Mouse (Mus musculus) forebrain, embryonic 11.5 days (tissue): ENCODE measurements at regions not wholly inside any gene's neighbourhood (a gene's known extent, or its start where the extent isn't known, plus 50 kb on each side); places are given as distances from the start of the nearest gene placed in this dataset.

Experiments
- ATAC-seq: fragments of 200-750 bp; cut with Nextera tagmentation; replicated peaks from 2 replicates; pipeline ENCODE4 v1.8.0; 2017; ENCODE audit warnings: moderate TSS enrichment; ENCODE audit not compliant: low FRiP score
- DNase-seq: peaks from one replicate; pipeline ENCODE4 v3.0.0-alpha.2; 2017; ENCODE audit warnings: low spot score
- H3K27ac ChIP-seq: fragments of 300-500 bp; sonication (generic); 2 replicates; pipeline ENCODE4 v1.5.1; 2014; ENCODE audit warnings: low read depth, low read length
- H3K27me3 ChIP-seq: fragments of 300-500 bp; sonication (generic); 2 replicates; pipeline ENCODE4 v1.6.1; 2014; ENCODE audit warnings: mild to moderate bottlenecking, low read length, mixed read lengths; ENCODE audit not compliant: control insufficient read depth, insufficient read depth
- H3K36me3 ChIP-seq: fragments of 300-500 bp; sonication (generic); 2 replicates; pipeline ENCODE4 v1.6.1; 2014; ENCODE audit warnings: mild to moderate bottlenecking, low read length, moderate library complexity, mixed read lengths; ENCODE audit not compliant: control insufficient read depth, insufficient read depth
- H3K4me1 ChIP-seq: fragments of 300-500 bp; sonication (generic); replicated peaks from 2 replicates; pipeline ENCODE4 v1.6.1; 2014; ENCODE audit warnings: low read length, mixed read lengths; ENCODE audit not compliant: control insufficient read depth, insufficient read depth
- H3K4me2 ChIP-seq: fragments of 300-500 bp; sonication (generic); 2 replicates; pipeline ENCODE4 v1.6.1; 2014; ENCODE audit warnings: low read depth, mild to moderate bottlenecking, low read length, moderate library complexity, mixed read lengths; ENCODE audit not compliant: severe bottlenecking
- H3K4me3 ChIP-seq: fragments of 300-500 bp; sonication (generic); 2 replicates; pipeline ENCODE4 v1.5.1; 2014; ENCODE audit warnings: low read depth, low read length
- H3K9ac ChIP-seq: fragments of 300-500 bp; sonication (generic); 2 replicates; pipeline ENCODE4 v1.6.1; 2014; ENCODE audit warnings: low read length
- H3K9me3 ChIP-seq: fragments of 300-500 bp; sonication (generic); 2 replicates; pipeline ENCODE4 v1.6.1; 2016; ENCODE audit warnings: low read length, mixed read lengths; ENCODE audit not compliant: control insufficient read depth
- WGBS: fragments of 180-500 bp; shearing (Covaris S2); extraction: QIAGEN DNeasy Blood & Tissue Kit; methylation state at CpG from one replicate; pipeline ENCODE4 v1.1.7; 2014; 5-methylcytosine and 5-hydroxymethylcytosine counted together

DNA sequence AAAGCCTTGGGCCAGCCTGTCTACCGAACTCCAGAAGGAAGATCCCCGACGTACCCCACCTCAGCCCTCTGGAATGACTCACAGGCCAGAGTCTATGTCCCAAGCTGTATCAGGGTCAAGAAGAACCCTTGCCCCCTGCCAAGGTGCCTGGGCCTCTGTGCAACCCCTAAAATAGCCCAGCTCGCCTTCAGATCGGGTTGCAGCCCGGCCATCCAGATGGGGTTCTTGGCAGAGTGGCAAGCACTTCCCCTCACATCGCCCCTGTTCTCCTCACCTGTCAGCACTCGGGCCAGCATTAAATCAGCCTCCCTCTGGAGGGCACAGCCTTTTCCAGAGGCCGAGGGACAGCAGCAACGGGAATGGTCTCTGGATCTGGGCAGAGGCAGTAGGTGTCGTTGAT, 83.2 kb upstream of the Wnt4 start:
- no peak overlapping the region for H3K4me3 ChIP-seq
- no peak for DNase-seq
- 87% methylated on average over 11 of the region's 11 CpGs for WGBS
- H3K36me3 ChIP-seq = no peaks in the 10 kb centered on the region
- H3K9me3 ChIP-seq = no peaks in the 10 kb centered on the region
- no peak overlapping the region for H3K4me2 ChIP-seq
- H3K9ac ChIP-seq = no peak overlapping the region
- H3K27me3 ChIP-seq = no peaks in the 10 kb centered on the region
- H3K27ac ChIP-seq = no peak overlapping the region
- no peak for ATAC-seq
- 0 out of 2 replicates have a peak, but pooled peaks cover 3% of the 10 kb centered on the region for H3K4me1 ChIP-seq

DNA sequence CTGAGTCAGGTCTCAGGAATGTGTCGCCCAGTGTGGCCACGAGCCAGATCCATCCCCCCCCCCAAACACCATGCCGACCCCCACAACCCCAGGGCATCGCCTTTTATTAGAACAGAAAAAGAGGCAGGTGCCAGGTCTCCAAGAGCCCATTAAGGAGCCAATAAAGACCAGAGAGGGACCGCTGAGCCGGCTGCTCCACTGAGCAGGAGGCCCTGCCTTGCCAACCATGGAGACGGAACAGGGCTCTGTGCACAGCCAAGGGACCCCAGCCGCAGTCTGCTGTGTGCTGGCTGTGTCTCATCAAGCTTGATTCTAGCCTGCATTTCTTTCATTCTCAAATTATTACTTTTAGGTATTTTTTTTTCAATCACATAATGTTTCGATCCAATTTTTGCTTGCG, 86.7 kb upstream of the Wnt4 start:
- Histone ChIP-seq H3K4me1 (no peaks in the 10 kb centered on the region), H3K27me3 (no peaks in the 10 kb centered on the region), H3K36me3 (no peaks in the 10 kb centered on the region), H3K4me2 (no peak overlapping the region), H3K27ac (no peak overlapping the region), H3K9me3 (no peaks in the 10 kb centered on the region), H3K4me3 (no peak overlapping the region), H3K9ac (no peak overlapping the region)
- DNase-seq = no peak
- ATAC-seq = no peak
- 77% methylated on average over 10 of the region's 10 CpGs for WGBS

DNA sequence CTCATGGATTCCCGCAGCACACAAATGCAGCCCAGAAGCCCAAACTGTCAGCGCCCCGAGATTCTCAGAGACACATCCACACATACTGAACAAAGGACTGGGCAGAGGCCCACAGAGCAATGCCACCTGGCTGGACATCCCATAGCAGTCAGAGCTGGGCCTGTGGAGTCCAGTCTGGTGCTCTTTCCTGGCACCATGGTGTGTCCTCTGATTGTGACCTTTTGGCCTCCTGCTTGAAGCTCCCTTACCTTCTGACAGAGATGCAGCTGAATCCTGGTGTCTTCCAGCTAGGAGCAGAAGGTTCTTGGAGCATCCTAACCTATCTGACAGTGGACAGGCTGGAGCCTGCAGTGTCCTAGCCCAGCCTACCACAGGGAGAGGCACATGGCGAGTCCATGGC, 87.5 kb upstream of the Wnt4 start:
- no peak overlapping the region for H3K9ac ChIP-seq
- no peak for ATAC-seq
- no peak for DNase-seq
- no peaks in the 10 kb centered on the region for H3K36me3 ChIP-seq
- H3K4me3 ChIP-seq = no peak overlapping the region
- H3K4me1 ChIP-seq = no peaks in the 10 kb centered on the region
- 89% methylated on average over 4 of the region's 4 CpGs for WGBS
- no peak overlapping the region for H3K4me2 ChIP-seq
- no peak overlapping the region for H3K27ac ChIP-seq
- no peaks in the 10 kb centered on the region for H3K9me3 ChIP-seq
- no peaks in the 10 kb centered on the region for H3K27me3 ChIP-seq

DNA sequence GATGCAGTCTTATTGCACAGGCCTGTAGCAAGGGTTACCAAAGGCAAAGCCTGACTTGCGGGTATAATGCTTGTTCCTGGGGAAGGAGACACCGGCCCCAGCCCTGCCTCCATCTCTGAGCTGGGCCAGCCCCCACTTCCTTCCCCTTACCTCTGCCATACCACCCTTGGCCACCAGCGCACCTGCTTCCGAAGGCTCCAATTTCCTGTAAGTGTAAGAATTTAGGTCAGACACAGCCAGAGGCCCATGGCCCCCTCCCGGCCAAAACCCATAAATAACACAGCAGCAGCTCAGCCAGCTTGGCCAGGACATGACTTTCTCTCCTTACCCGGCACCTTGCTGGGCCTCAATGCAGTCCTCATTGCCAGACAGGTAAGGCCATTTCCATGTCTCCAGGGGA, 88.2 kb upstream of the Wnt4 start:
- no peak for ATAC-seq
- H3K4me1 ChIP-seq = no peaks in the 10 kb centered on the region
- no peak overlapping the region for H3K4me3 ChIP-seq
- 69% methylated on average over 6 of the region's 6 CpGs for WGBS
- no peaks in the 10 kb centered on the region for H3K36me3 ChIP-seq
- no peaks in the 10 kb centered on the region for H3K27me3 ChIP-seq
- DNase-seq = no peak
- H3K9me3 ChIP-seq = no peaks in the 10 kb centered on the region
- no peak overlapping the region for H3K4me2 ChIP-seq
- H3K9ac ChIP-seq = no peak overlapping the region
- no peak overlapping the region for H3K27ac ChIP-seq

DNA sequence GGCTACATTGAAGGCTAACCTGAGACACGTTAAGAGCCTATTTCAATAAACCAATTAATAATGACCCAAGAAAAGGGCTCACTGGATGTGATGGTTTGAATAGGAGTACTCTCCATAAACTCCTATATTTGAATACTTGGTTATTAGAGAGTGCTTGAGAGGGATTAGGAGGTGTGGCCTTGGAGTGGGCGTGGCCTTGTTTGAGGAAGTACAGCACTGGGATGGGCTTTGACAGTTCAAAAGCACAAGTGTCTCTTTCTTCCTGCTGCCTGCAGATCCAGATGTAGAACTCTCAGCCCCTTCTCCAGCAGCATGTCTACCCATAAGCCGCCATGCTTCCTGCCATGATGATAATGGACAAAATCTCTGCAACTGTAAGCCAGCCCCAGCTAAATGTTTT, 89.7 kb upstream of the Wnt4 start:
- H3K27ac ChIP-seq = no peak overlapping the region
- no peak overlapping the region for H3K4me3 ChIP-seq
- no peaks in the 10 kb centered on the region for H3K36me3 ChIP-seq
- H3K4me1 ChIP-seq = no peaks in the 10 kb centered on the region
- DNase-seq (no peak), ATAC-seq (no peak)
- no peak overlapping the region for H3K9ac ChIP-seq
- no peaks in the 10 kb centered on the region for H3K27me3 ChIP-seq
- H3K4me2 ChIP-seq = no peak overlapping the region
- no peaks in the 10 kb centered on the region for H3K9me3 ChIP-seq
- WGBS = 70% methylated on average over 3 of the region's 3 CpGs

DNA sequence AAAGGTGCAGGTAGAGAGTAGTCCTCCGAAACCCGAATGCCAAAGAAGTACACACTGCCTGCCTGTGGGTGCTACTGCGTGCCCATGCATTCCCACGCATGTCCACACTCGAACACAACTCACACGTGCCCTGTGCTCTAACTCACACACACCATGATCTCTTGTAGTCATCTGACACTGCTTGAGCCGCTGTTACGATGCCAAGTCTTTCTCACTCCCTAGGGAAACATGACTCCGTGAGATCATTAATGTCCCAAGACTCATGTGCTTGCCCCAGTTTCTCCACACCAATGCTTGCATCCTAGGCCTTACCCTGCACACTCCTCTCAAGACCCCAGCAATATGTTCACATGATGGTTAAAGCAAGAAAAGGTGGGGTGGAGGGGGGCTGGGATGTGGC, 90.2 kb upstream of the Wnt4 start:
- Histone ChIP-seq H3K4me2 (no peak overlapping the region), H3K27me3 (no peaks in the 10 kb centered on the region), H3K27ac (no peak overlapping the region), H3K4me1 (no peaks in the 10 kb centered on the region), H3K9ac (no peak overlapping the region), H3K4me3 (no peak overlapping the region), H3K36me3 (no peaks in the 10 kb centered on the region), H3K9me3 (no peaks in the 10 kb centered on the region)
- no peak for DNase-seq
- no peak for ATAC-seq
- 93% methylated on average over 9 of the region's 9 CpGs for WGBS

DNA sequence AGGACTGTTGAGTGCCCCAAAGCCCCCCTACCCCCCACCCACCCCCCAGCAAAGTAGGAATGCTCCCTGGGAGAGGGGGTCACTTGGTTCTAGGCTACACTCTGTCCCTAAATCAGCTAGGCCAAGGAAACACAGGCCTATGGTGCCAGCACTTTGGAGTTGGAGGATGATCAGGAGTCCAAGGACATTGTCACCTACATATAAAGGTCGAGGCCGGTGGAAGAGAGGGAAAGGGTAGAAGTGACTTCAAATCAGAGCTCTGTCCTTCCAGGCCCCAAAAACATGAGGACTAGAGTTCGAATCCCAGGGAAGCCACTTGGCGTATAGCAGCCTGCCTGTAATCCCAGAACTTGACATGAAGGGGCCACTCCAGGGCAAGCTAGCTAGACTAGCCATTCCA, 92.3 kb upstream of the Wnt4 start:
- Histone ChIP-seq H3K36me3 (no peaks in the 10 kb centered on the region), H3K4me3 (no peak overlapping the region), H3K27me3 (no peaks in the 10 kb centered on the region), H3K9ac (no peak overlapping the region), H3K4me1 (no peaks in the 10 kb centered on the region), H3K9me3 (no peaks in the 10 kb centered on the region), H3K27ac (no peak overlapping the region), H3K4me2 (no peak overlapping the region)
- WGBS = 80% methylated on average over 4 of the region's 4 CpGs
- DNase-seq (no peak), ATAC-seq (no peak)

DNA sequence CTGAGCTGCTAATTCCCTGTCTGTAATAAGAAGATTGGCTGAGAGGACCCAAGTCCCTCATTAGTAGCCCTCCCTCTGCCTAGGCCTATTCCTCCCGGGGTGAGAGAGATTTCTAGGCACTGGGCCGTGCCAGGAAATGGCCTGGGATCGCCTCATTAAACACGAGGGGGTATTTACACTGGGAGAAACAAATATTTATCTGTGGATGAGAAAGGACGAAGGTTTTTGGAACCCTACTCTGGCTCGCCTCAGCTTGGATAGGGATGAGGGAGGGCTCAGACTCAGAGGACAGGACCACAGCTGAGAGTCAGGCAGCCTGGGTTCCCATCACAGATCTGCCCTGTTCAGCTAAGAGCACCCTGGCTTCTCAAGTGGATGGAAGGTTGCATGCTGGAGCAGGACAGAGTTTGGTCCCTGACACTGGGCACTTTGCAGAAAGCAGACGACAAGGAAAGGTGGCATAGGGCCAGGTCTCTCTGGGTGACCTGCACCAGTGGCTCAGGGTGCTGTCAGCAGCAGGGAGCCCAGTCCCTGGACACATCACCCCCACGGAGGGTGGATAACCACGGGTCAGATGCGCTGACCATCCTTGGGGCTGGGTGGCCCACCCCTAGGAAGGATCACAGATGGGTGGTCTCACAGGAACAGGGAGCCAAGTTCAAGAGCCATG, 94.0 kb upstream of the Wnt4 start:
- H3K4me1 ChIP-seq = no peaks in the 10 kb centered on the region
- H3K27me3 ChIP-seq = no peaks in the 10 kb centered on the region
- DNase-seq (no peak), ATAC-seq (no peak)
- no peaks in the 10 kb centered on the region for H3K9me3 ChIP-seq
- H3K9ac ChIP-seq = no peak overlapping the region
- H3K4me2 ChIP-seq = no peak overlapping the region
- WGBS = 60% methylated on average over 10 of the region's 10 CpGs
- H3K36me3 ChIP-seq = no peaks in the 10 kb centered on the region
- H3K27ac ChIP-seq = no peak overlapping the region
- H3K4me3 ChIP-seq = no peak overlapping the region

DNA sequence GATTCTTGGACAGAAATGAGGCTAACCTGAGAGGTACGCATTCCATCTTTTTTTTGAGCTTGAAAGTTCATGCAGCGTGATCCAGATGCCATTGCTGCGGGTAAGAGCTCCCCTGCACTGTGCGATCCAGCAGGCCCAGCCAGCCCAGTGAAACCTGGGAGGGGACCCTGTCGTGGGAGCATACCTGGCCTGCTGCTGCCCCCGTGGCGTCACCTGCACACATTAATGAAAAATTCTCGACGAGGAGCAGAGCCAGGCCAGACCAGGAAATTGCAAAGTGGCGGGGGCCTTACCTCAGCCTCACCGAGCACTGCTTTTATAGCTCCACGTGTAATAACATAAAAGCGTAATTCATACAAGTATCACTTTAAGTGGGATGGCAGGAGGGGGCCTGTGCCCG, 94.7 kb upstream of the Wnt4 start:
- no peak overlapping the region for H3K4me2 ChIP-seq
- H3K4me3 ChIP-seq = no peak overlapping the region
- no peaks in the 10 kb centered on the region for H3K4me1 ChIP-seq
- H3K9me3 ChIP-seq = no peaks in the 10 kb centered on the region
- H3K27ac ChIP-seq = no peak overlapping the region
- no peaks in the 10 kb centered on the region for H3K36me3 ChIP-seq
- DNase-seq = no peak
- no peak for ATAC-seq
- no peak overlapping the region for H3K9ac ChIP-seq
- no peaks in the 10 kb centered on the region for H3K27me3 ChIP-seq
- 82% methylated on average over 14 of the region's 14 CpGs for WGBS
